Comparison of ENCODE assay signal across 22 mouse cellular contexts in genomic region chr11:93200046-93200445, GRCm38 (mm10).
"Had no signal": no experiment of that assay in that cellular context is flagged by ENCODE, and none has a peak within 500 bp of the region (broad histone marks: within the 10 kb centered on the region; RNA-seq: fewer than 3 reads in every experiment).

No protein-coding gene starts in this region.

- H3K27me3 ChIP-seq: limb, embryonic 12.5 days; limb, embryonic 15.5 days; megakaryocyte, embryonic 14.5 days; midbrain, embryonic 13.5 days; neural tube, embryonic 13.5 days; stomach, embryonic 15.5 days had no signal

- H3K9me3 ChIP-seq: limb, embryonic 12.5 days; limb, embryonic 15.5 days; megakaryocyte, embryonic 14.5 days; midbrain, embryonic 10.5 days; midbrain, embryonic 13.5 days; neural tube, embryonic 13.5 days; stomach, embryonic 15.5 days had no signal

- DNase-seq: kidney, postnatal 14 days; kidney, postnatal 4 days; left cerebral cortex, postnatal 4 days; liver, postnatal 0 days; lung, embryonic 14.5 days; retina, postnatal 1 day; right cerebral cortex, postnatal 25 days; spleen, adult 18-20 months; thymus, postnatal 25 days had no signal

- H3K4me2 ChIP-seq: limb, embryonic 12.5 days; limb, embryonic 15.5 days; liver, embryonic 11.5 days; lung, embryonic 14.5 days; midbrain, embryonic 13.5 days; neural tube, embryonic 13.5 days; stomach, embryonic 15.5 days had no signal

- H3K4me3 ChIP-seq: limb, embryonic 12.5 days; limb, embryonic 15.5 days; megakaryocyte, embryonic 14.5 days; midbrain, embryonic 10.5 days; midbrain, embryonic 13.5 days; myocyte; neural tube, embryonic 13.5 days; stomach, embryonic 15.5 days had no signal

- ATAC-seq: liver, postnatal 0 days; lung, postnatal 0 days; midbrain, embryonic 13.5 days; midbrain, embryonic 16.5 days had no signal

- H3K9ac ChIP-seq: limb, embryonic 12.5 days; limb, embryonic 15.5 days; liver, embryonic 14.5 days; liver, postnatal 0 days; lung, embryonic 14.5 days; midbrain, embryonic 13.5 days; neural tube, embryonic 13.5 days; stomach, embryonic 15.5 days had no signal

- H3K36me3 ChIP-seq: limb, embryonic 12.5 days; limb, embryonic 15.5 days; midbrain, embryonic 10.5 days; midbrain, embryonic 13.5 days; neural tube, embryonic 13.5 days; stomach, embryonic 15.5 days had no signal

- H3K27ac ChIP-seq: limb, embryonic 12.5 days; limb, embryonic 15.5 days; liver, embryonic 14.5 days; macrophage; midbrain, embryonic 10.5 days; midbrain, embryonic 13.5 days; neural tube, embryonic 13.5 days; stomach, embryonic 15.5 days had no signal

- H3K4me1 ChIP-seq: limb, embryonic 12.5 days; limb, embryonic 15.5 days; megakaryocyte, embryonic 14.5 days; midbrain, embryonic 10.5 days; midbrain, embryonic 13.5 days; neural tube, embryonic 13.5 days; stomach, embryonic 15.5 days had no signal
